Mouse (Mus musculus): ENCODE measurements around the gene Lztfl1.

DNA sequence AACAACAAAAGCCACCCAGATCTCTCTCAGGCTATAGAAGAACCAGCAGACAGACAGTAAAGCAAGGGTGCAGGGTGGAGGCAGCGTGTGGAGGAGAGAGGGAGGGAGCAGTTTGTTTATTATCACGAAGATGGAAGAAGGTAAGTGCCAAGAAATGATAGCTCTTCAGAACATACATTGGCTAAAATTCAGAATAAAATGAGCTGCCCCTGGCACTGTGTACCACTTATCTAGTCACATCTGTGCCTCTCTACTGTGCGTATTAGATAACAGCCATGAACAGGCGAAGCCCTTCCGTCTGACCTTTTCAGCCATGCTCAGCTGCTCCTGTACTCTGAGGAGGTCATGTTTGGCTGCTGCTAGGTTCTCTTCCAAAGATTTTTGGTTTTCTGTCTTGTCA is 15.7 kb downstream of the Lztfl1 start:
- TF ChIP-seq CTCF (IDR thresholded peaks at IDR 0.05; ENCODE audit: extremely low read depth, insufficient read depth, insufficient read length, insufficient replicate concordance) (no peak), POLR2A (IDR thresholded peaks at IDR 0.05; ENCODE audit: low read depth, low read length) (no peak)
